Mouse (Mus musculus) hindbrain, embryonic 14.5 days (tissue): Measurements from ENCODE around the gene Tcap. TPM values are rescaled to one million over a fixed set of nuclear protein-coding genes. Genes with fewer than 3 reads are reported as not detected.

Source experiments
- ATAC-seq: fragments of 200-750 bp; cut with Nextera tagmentation; 2 replicates; pipeline ENCODE4 v1.8.0; 2017; ENCODE audit warnings: moderate number of reproducible peaks, mild to moderate bottlenecking, moderate TSS enrichment, moderate library complexity; ENCODE audit not compliant: low FRiP score
- DNase-seq: peaks from one replicate; pipeline ENCODE4 v3.0.0-alpha.2; 2015; ENCODE audit warnings: low spot score
- H3K27ac ChIP-seq: fragments of 300-500 bp; sonication (generic); 2 replicates; pipeline ENCODE4 v1.5.1; 2014; ENCODE audit warnings: mild to moderate bottlenecking, moderate library complexity
- H3K27me3 ChIP-seq: fragments of 300-500 bp; sonication (generic); 2 replicates; pipeline ENCODE4 v1.6.1; 2014; ENCODE audit warnings: mild to moderate bottlenecking, low read length, mixed read lengths; ENCODE audit not compliant: control insufficient read depth, insufficient read depth
- H3K36me3 ChIP-seq: fragments of 300-500 bp; sonication (generic); replicated peaks from 2 replicates; pipeline ENCODE4 v1.6.1; 2014; ENCODE audit not compliant: control insufficient read depth, insufficient read depth
- H3K4me1 ChIP-seq: fragments of 300-500 bp; sonication (generic); replicated peaks from 2 replicates; pipeline ENCODE4 v1.6.1; 2014; ENCODE audit warnings: antibody characterized with exemption, low read length, mixed read lengths; ENCODE audit not compliant: control insufficient read depth, insufficient read depth
- H3K4me2 ChIP-seq: fragments of 300-500 bp; sonication (generic); replicated peaks from 2 replicates; pipeline ENCODE4 v1.6.1; 2014; ENCODE audit warnings: mild to moderate bottlenecking, moderate library complexity
- H3K4me3 ChIP-seq: fragments of 300-500 bp; sonication (generic); replicated peaks from 2 replicates; pipeline ENCODE4 v1.5.1; 2014; ENCODE audit warnings: mild to moderate bottlenecking, low read length
- H3K9ac ChIP-seq: fragments of 300-500 bp; sonication (generic); 2 replicates; pipeline ENCODE4 v1.6.1; 2014
- H3K9me3 ChIP-seq: fragments of 300-500 bp; sonication (generic); 2 replicates; pipeline ENCODE4 v1.6.1; 2016; ENCODE audit warnings: low read length; ENCODE audit not compliant: control insufficient read depth
- WGBS: fragments of 180-500 bp; shearing (Covaris S2); extraction: QIAGEN DNeasy Blood & Tissue Kit; methylation state at CpG from one replicate; pipeline ENCODE4 v1.1.7; 2014; 5-methylcytosine and 5-hydroxymethylcytosine counted together
- polyA plus RNA-seq: library from polyadenylated mRNA; unstranded; fragments of >200 nt; fragmentation: Nextera tagmentation; extraction: Ambion mirVana; gene quantifications from 2 replicates; pipeline ENCODE4 v1.2.1, GENCODE M21; 2014

The Tcap gene
- polyA plus RNA-seq, 1 experiment from 2014 or later, result not detected

GRCm38 (mm10) chr11:98353651-98354211, 29.9 kb upstream of the Tcap start:
- H3K4me1 ChIP-seq, result peaks cover 5% of the 10 kb centered on the region; the same call in 1 of the 2 replicates
- H3K9ac ChIP-seq, result no peak overlapping the region
- ATAC-seq (no peak), DNase-seq (no peak)
- H3K27ac ChIP-seq, result no peak overlapping the region
- peaks cover 52% of the 10 kb centered on the region for H3K27me3 ChIP-seq
- H3K4me3 ChIP-seq, result no peak overlapping the region
- no peaks in the 10 kb centered on the region for H3K9me3 ChIP-seq
- H3K36me3 ChIP-seq, result no peaks in the 10 kb centered on the region
- WGBS, result 41% methylated on average over 8 of the region's 8 CpGs
- no peak overlapping the region for H3K4me2 ChIP-seq

- no peaks in the 10 kb centered on the region for H3K36me3 ChIP-seq
- no peak overlapping the region for H3K27ac ChIP-seq
- WGBS, result 62% methylated on average over 14 of the region's 14 CpGs
- H3K9me3 ChIP-seq, result no peaks in the 10 kb centered on the region
- no peak for ATAC-seq
- H3K4me1 ChIP-seq, result peaks cover 12% of the 10 kb centered on the region
- H3K4me3 ChIP-seq, result no peak overlapping the region
- no peak overlapping the region for H3K4me2 ChIP-seq
- H3K9ac ChIP-seq, result no peak overlapping the region
- peaks cover 45% of the 10 kb centered on the region for H3K27me3 ChIP-seq
- DNase-seq, result no peak
These were observed 29.2 kb upstream of the Tcap start for GRCm38 (mm10) chr11:98354445-98354844.

GRCm38 (mm10) chr11:98355732-98356299, 27.8 kb upstream of the Tcap start:
- no peak for ATAC-seq
- H3K4me2 ChIP-seq, result no peak overlapping the region
- peak; percentile 85 for DNase-seq
- H3K27ac ChIP-seq, result no peak overlapping the region
- peaks cover 31% of the 10 kb centered on the region for H3K27me3 ChIP-seq
- no peaks in the 10 kb centered on the region for H3K9me3 ChIP-seq
- no peak overlapping the region for H3K9ac ChIP-seq
- no peak overlapping the region for H3K4me3 ChIP-seq
- WGBS, result 11% methylated on average over 6 of the region's 6 CpGs
- peaks cover 25% of the 10 kb centered on the region for H3K4me1 ChIP-seq
- no peaks in the 10 kb centered on the region for H3K36me3 ChIP-seq

- no peaks in the 10 kb centered on the region for H3K9me3 ChIP-seq
- peaks cover 21% of the 10 kb centered on the region for H3K27me3 ChIP-seq
- H3K4me2 ChIP-seq, result no peak overlapping the region
- no peak overlapping the region for H3K9ac ChIP-seq
- no peak for DNase-seq
- ATAC-seq, result no peak
- H3K27ac ChIP-seq, result no peak overlapping the region
- peaks cover 30% of the 10 kb centered on the region for H3K4me1 ChIP-seq
- no peak overlapping the region for H3K4me3 ChIP-seq
- 79% methylated on average over 7 of the region's 7 CpGs for whole genome bisulfite sequencing
- H3K36me3 ChIP-seq, result no peaks in the 10 kb centered on the region
These were observed 26.8 kb upstream of the Tcap start for GRCm38 (mm10) chr11:98356625-98357394.

- 8% methylated on average over 13 of the region's 13 CpGs for WGBS
- ATAC-seq (no peak), DNase-seq (no peak)
- Histone ChIP-seq H3K27me3 (peaks cover 14% of the 10 kb centered on the region), H3K4me1 (peaks cover 30% of the 10 kb centered on the region), H3K9ac (peak overlapping the region; percentile 74), H3K4me3 (peak overlapping the region; percentile 72), H3K27ac (peak overlapping the region; percentile 85), H3K36me3 (no peaks in the 10 kb centered on the region), H3K9me3 (no peaks in the 10 kb centered on the region), H3K4me2 (peak overlapping the region; percentile 93)
These were observed 26.0 kb upstream of the Tcap start for GRCm38 (mm10) chr11:98357396-98358160.

- no peaks in the 10 kb centered on the region for H3K9me3 ChIP-seq
- H3K9ac ChIP-seq, result peak within 1 kb of the TSS; percentile 74
- peak within 1 kb of the TSS; percentile 85 for H3K27ac ChIP-seq
- 0 out of 2 replicates have a peak, but pooled peaks cover 5% of the 10 kb centered on the region for H3K27me3 ChIP-seq
- peak within 1 kb of the TSS; percentile 72 for H3K4me3 ChIP-seq
- H3K4me1 ChIP-seq, result peaks cover 30% of the 10 kb centered on the region
- H3K36me3 ChIP-seq, result no peaks in the 10 kb centered on the region
- ATAC-seq, result peak; percentile 86
- under 1% methylated on average over 59 of the region's 60 CpGs for WGBS
- peak; percentile 90 for DNase-seq
- H3K4me2 ChIP-seq, result peak within 1 kb of the TSS; percentile 93
These were observed 25.2 kb upstream of the Tcap start, which contains the start of gene Stard3 for GRCm38 (mm10) chr11:98358161-98359083. Gene Stard3, plus strand, starts transcription at chr11:98358368.

GRCm38 (mm10) chr11:98360866-98361521, 22.6 kb upstream of the Tcap start:
- Histone ChIP-seq H3K4me1 (peaks cover 30% of the 10 kb centered on the region), H3K4me2 (peak overlapping the region; percentile 16; the same call in 1 of the 2 replicates), H3K27ac (peak overlapping the region; percentile 64), H3K4me3 (no peak overlapping the region), H3K9me3 (no peaks in the 10 kb centered on the region), H3K36me3 (no peaks in the 10 kb centered on the region), H3K9ac (peak overlapping the region; percentile 24; the same call in 1 of the 2 replicates), H3K27me3 (no peaks in the 10 kb centered on the region)
- ATAC-seq (0 out of 2 replicates have a peak, but pooled peaks have one; percentile 11), DNase-seq (no peak)
- 13% methylated on average over 9 of the region's 9 CpGs for WGBS

- Histone ChIP-seq H3K36me3 (no peaks in the 10 kb centered on the region), H3K4me2 (no peak overlapping the region), H3K9me3 (no peaks in the 10 kb centered on the region), H3K27me3 (no peaks in the 10 kb centered on the region), H3K9ac (no peak overlapping the region), H3K4me1 (peaks cover 25% of the 10 kb centered on the region), H3K27ac (no peak overlapping the region), H3K4me3 (no peak overlapping the region)
- DNase-seq (no peak), ATAC-seq (no peak)
- 96% methylated on average over 5 of the region's 5 CpGs for WGBS
These were observed 19.8 kb upstream of the Tcap start for GRCm38 (mm10) chr11:98363817-98364216.
